Mouse (Mus musculus): ENCODE results near the gene Olfr497. TPM values are rescaled to one million over a fixed set of nuclear protein-coding genes. Genes with fewer than 3 reads are reported as not detected.

Gene Olfr497
- not detected for total RNA-seq (2021)
- long read RNA-seq, experiment 1, result 0 reads
- long read RNA-seq, experiment 2, result 0 reads

DNA sequence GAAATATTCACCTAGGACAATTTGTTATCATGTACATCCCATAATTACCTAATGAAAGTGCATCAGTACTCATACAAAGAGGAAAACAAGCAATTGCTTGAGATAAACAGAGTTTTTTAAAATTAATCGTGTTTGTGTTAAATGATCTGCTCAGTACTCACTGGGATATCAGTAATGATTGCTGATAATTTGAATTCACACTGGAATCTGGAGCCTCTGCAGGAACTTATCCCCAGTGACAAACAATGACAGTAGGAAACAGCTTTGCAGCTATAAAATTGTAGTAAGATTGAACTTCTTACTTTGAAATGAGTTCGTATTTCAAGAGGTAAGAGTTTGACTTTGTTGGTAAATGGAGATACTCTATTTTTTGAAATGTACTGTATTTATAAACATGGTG is at the start of gene Olfr497:
Olfr497 (plus strand) TSS at position 301 of the 400 bp plus-strand sequence.
- no peak for DNase-seq (ENCODE audit: low spot score in 2 of 2)

DNA sequence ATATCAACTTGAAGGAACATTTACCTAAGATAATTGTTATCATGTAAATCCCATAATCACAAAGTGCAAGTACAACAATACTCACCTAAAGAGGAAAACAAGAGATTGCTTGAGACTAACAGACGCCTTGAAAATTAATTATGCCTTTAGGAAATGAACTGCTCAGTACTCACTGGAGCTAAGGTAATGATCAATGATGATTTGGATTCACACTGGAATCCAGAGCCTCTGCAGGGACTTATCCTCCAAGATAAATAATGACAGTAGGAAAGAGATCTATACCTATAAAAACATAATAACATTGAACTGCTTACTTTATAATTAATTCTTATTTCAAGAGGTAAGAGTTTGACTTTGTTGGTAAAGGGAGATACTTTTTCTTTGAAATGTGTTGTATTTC is 27.4 kb upstream of the Olfr497 start, which contains the start of gene Olfr495:
Olfr495 (plus strand) TSS at position 301 of the 400 bp plus-strand sequence.
- no peak for DNase-seq (ENCODE audit: low spot score in 2 of 2)

DNA sequence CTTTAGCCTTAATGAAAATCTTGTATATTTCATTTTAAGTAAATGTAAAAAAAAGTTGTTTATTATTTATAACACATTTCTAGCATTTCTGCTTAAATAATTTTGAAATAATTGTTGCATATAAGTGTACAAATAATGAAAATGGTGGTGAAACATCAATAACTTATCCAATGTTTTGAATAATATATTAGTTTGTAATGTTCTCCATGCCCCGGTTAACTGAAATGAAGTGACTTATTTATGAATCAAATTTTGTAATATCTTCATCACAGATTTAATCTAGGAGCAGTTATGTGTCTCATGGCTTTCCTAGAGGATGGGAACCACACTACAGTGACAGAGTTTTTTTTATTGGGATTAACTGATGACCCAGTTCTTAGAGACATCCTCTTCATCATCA is 44.8 kb downstream of the Olfr497 start, which contains the start of gene Olfr498:
Olfr498 (plus strand) TSS at position 301 of the 400 bp plus-strand sequence.
- no peak for DNase-seq (ENCODE audit: low spot score in 2 of 2)

Other genes with a start within 250 kb of the Olfr497 start
- not detected for gene Olfr486, start 247.7 kb upstream of the Olfr497 start, total RNA-seq (2021)
- not detected for gene Olfr487, start 205.8 kb upstream of the Olfr497 start, total RNA-seq (2021)
- gene Olfr488, start 162.1 kb upstream of the Olfr497 start, total RNA-seq (2021), result not detected
- not detected for gene Olfr490, start 131.5 kb upstream of the Olfr497 start, total RNA-seq (2021)
- gene Olfr491, start 107.0 kb upstream of the Olfr497 start, total RNA-seq (2021), result not detected
- gene Olfr492, start 96.7 kb upstream of the Olfr497 start, total RNA-seq (2021), result not detected
- gene Olfr493, start 73.4 kb upstream of the Olfr497 start, total RNA-seq (2021), result not detected
- gene Olfr494, start 55.1 kb upstream of the Olfr497 start, total RNA-seq (2021), result not detected
- not detected for gene Olfr495, start 27.3 kb upstream of the Olfr497 start, total RNA-seq (2021)
- gene Olfr498, start 44.9 kb downstream of the Olfr497 start, total RNA-seq (2021), result not detected
- not detected for gene Olfr502, start 104.6 kb downstream of the Olfr497 start, total RNA-seq (2021)
- not detected for gene Olfr503, start 124.1 kb downstream of the Olfr497 start, total RNA-seq (2021)
- gene Olfr504, start 145.4 kb downstream of the Olfr497 start, total RNA-seq (2021), result not detected
- not detected for gene Olfr506, start 190.4 kb downstream of the Olfr497 start, total RNA-seq (2021)
- not detected for gene Olfr507, start 201.4 kb downstream of the Olfr497 start, total RNA-seq (2021)
- not detected for gene Olfr508, start 209.6 kb downstream of the Olfr497 start, total RNA-seq (2021)
- not detected for gene Olfr509, start 231.5 kb downstream of the Olfr497 start, total RNA-seq (2021)
- gene Olfr510, start 246.0 kb downstream of the Olfr497 start, total RNA-seq (2021), result not detected